Mouse (Mus musculus): ENCODE data around the gene Clec11a. TPM values are rescaled to one million over a fixed set of nuclear protein-coding genes. Genes with fewer than 3 reads are reported as not detected.
A peak's percentile ranks its signal among the peaks of the same experiment; 100 is the strongest.

Gene Clec11a
- polyA plus RNA-seq, 1 experiment from 2014 or later: 3.5 TPM

GRCm38 (mm10) chr7:44343459-44344015 is 36.8 kb upstream of the Clec11a start:
- H3K36me3 ChIP-seq (ENCODE audit: control insufficient read depth, insufficient read depth): peaks cover 8% of the 10 kb centered on the region; the same call in 1 of the 2 replicates
- no peak overlapping the region for H3K4me2 ChIP-seq (ENCODE audit: low read length)

GRCm38 (mm10) chr7:44341714-44342113 is 35.0 kb upstream of the Clec11a start:
- Histone ChIP-seq H3K4me1 (replicated peaks; ENCODE audit: control insufficient read depth, insufficient read depth, low read length) (peaks cover 11% of the 10 kb centered on the region), H3K9me3 (ENCODE audit: control insufficient read depth, low read length) (no peaks in the 10 kb centered on the region), H3K27me3 (replicated peaks; ENCODE audit: control insufficient read depth, insufficient read depth, low read length) (peaks cover 9% of the 10 kb centered on the region; the same call in 1 of the 2 replicates), H3K36me3 (ENCODE audit: control insufficient read depth, insufficient read depth) (peaks cover 8% of the 10 kb centered on the region; the same call in 1 of the 2 replicates), H3K27ac (ENCODE audit: low read length) (no peak overlapping the region), H3K9ac (replicated peaks; ENCODE audit: low read depth, low read length) (no peak overlapping the region), H3K4me2 (ENCODE audit: low read length) (no peak overlapping the region), H3K4me3 (replicated peaks; ENCODE audit: low read length) (no peak overlapping the region)
- ATAC-seq: no peak
- 74% methylated on average over 5 of the region's 5 CpGs for WGBS

More at GRCm38 (mm10) chr7:44343459-44344015, 36.8 kb upstream of the Clec11a start:
- Histone ChIP-seq H3K27me3 (replicated peaks; ENCODE audit: control insufficient read depth, insufficient read depth, low read length) (no peaks in the 10 kb centered on the region), H3K4me3 (replicated peaks; ENCODE audit: low read length) (no peak overlapping the region), H3K9ac (replicated peaks; ENCODE audit: low read depth, low read length) (no peak overlapping the region), H3K9me3 (ENCODE audit: control insufficient read depth, low read length) (no peaks in the 10 kb centered on the region), H3K4me1 (replicated peaks; ENCODE audit: control insufficient read depth, insufficient read depth, low read length) (no peaks in the 10 kb centered on the region), H3K27ac (ENCODE audit: low read length) (no peak overlapping the region)
- no peak for ATAC-seq
- WGBS: 31% methylated on average over 11 of the region's 11 CpGs

GRCm38 (mm10) chr7:44341119-44341518 is 34.4 kb upstream of the Clec11a start:
- Histone ChIP-seq H3K27ac (ENCODE audit: low read length) (no peak overlapping the region), H3K4me2 (ENCODE audit: low read length) (no peak overlapping the region), H3K27me3 (replicated peaks; ENCODE audit: control insufficient read depth, insufficient read depth, low read length) (peaks cover 9% of the 10 kb centered on the region; the same call in 1 of the 2 replicates), H3K4me3 (replicated peaks; ENCODE audit: low read length) (no peak overlapping the region), H3K9ac (replicated peaks; ENCODE audit: low read depth, low read length) (no peak overlapping the region), H3K4me1 (replicated peaks; ENCODE audit: control insufficient read depth, insufficient read depth, low read length) (peaks cover 16% of the 10 kb centered on the region), H3K9me3 (ENCODE audit: control insufficient read depth, low read length) (no peaks in the 10 kb centered on the region), H3K36me3 (ENCODE audit: control insufficient read depth, insufficient read depth) (peaks cover 6% of the 10 kb centered on the region; the same call in 1 of the 2 replicates)
- no peak for ATAC-seq
- WGBS: 91% methylated on average over 10 of the region's 10 CpGs

GRCm38 (mm10) chr7:44340226-44340625 is 33.5 kb upstream of the Clec11a start:
- Histone ChIP-seq H3K27ac (ENCODE audit: low read length) (no peak overlapping the region), H3K4me3 (replicated peaks; ENCODE audit: low read length) (no peak overlapping the region), H3K27me3 (replicated peaks; ENCODE audit: control insufficient read depth, insufficient read depth, low read length) (peaks cover 9% of the 10 kb centered on the region; the same call in 1 of the 2 replicates), H3K4me1 (replicated peaks; ENCODE audit: control insufficient read depth, insufficient read depth, low read length) (peaks cover 22% of the 10 kb centered on the region), H3K9me3 (ENCODE audit: control insufficient read depth, low read length) (no peaks in the 10 kb centered on the region), H3K9ac (replicated peaks; ENCODE audit: low read depth, low read length) (no peak overlapping the region), H3K4me2 (ENCODE audit: low read length) (no peak overlapping the region), H3K36me3 (ENCODE audit: control insufficient read depth, insufficient read depth) (0 out of 2 replicates have a peak, but pooled peaks cover 4% of the 10 kb centered on the region)
- WGBS: 71% methylated on average over 6 of the region's 6 CpGs
- no peak for ATAC-seq

- peaks cover 9% of the 10 kb centered on the region; the same call in 1 of the 2 replicates for H3K27me3 ChIP-seq (replicated peaks; ENCODE audit: control insufficient read depth, insufficient read depth, low read length)
- 3% methylated on average over 31 of the region's 32 CpGs for WGBS
- no peaks in the 10 kb centered on the region for H3K9me3 ChIP-seq (ENCODE audit: control insufficient read depth, low read length)
- H3K27ac ChIP-seq (ENCODE audit: low read length): peak overlapping the region; percentile 78
- H3K9ac ChIP-seq (replicated peaks; ENCODE audit: low read depth, low read length): peak overlapping the region; percentile 79
- H3K4me2 ChIP-seq (ENCODE audit: low read length): peak overlapping the region; percentile 86
- H3K4me3 ChIP-seq (replicated peaks; ENCODE audit: low read length): peak overlapping the region; percentile 60
- peaks cover 4% of the 10 kb centered on the region; the same call in 1 of the 2 replicates for H3K36me3 ChIP-seq (ENCODE audit: control insufficient read depth, insufficient read depth)
- H3K4me1 ChIP-seq (replicated peaks; ENCODE audit: control insufficient read depth, insufficient read depth, low read length): peaks cover 26% of the 10 kb centered on the region
- ATAC-seq: peak; percentile 16
These were observed 30.6 kb upstream of the Clec11a start for GRCm38 (mm10) chr7:44337121-44337849.

GRCm38 (mm10) chr7:44336046-44337021 is 29.6 kb upstream of the Clec11a start:
- Histone ChIP-seq H3K9me3 (ENCODE audit: control insufficient read depth, low read length) (no peaks in the 10 kb centered on the region), H3K4me2 (ENCODE audit: low read length) (peak overlapping the region; percentile 86), H3K27me3 (replicated peaks; ENCODE audit: control insufficient read depth, insufficient read depth, low read length) (peaks cover 9% of the 10 kb centered on the region; the same call in 1 of the 2 replicates), H3K4me3 (replicated peaks; ENCODE audit: low read length) (peak overlapping the region; percentile 60), H3K4me1 (replicated peaks; ENCODE audit: control insufficient read depth, insufficient read depth, low read length) (peaks cover 26% of the 10 kb centered on the region), H3K9ac (replicated peaks; ENCODE audit: low read depth, low read length) (peak overlapping the region; percentile 79), H3K36me3 (ENCODE audit: control insufficient read depth, insufficient read depth) (peaks cover 4% of the 10 kb centered on the region; the same call in 1 of the 2 replicates), H3K27ac (ENCODE audit: low read length) (peak overlapping the region; percentile 78)
- WGBS: 2% methylated on average over 40 of the region's 54 CpGs
- ATAC-seq: peak; percentile 79

- peak overlapping the region; percentile 79 for H3K9ac ChIP-seq (replicated peaks; ENCODE audit: low read depth, low read length)
These were observed 28.6 kb upstream of the Clec11a start for GRCm38 (mm10) chr7:44335031-44335878.

GRCm38 (mm10) chr7:44334139-44334538 is 27.4 kb upstream of the Clec11a start:
- peaks cover 26% of the 10 kb centered on the region for H3K4me1 ChIP-seq (replicated peaks; ENCODE audit: control insufficient read depth, insufficient read depth, low read length)
- 73% methylated on average over 14 of the region's 14 CpGs for WGBS
- H3K27me3 ChIP-seq (replicated peaks; ENCODE audit: control insufficient read depth, insufficient read depth, low read length): peaks cover 9% of the 10 kb centered on the region; the same call in 1 of the 2 replicates
- H3K27ac ChIP-seq (ENCODE audit: low read length): no peak overlapping the region
- H3K4me3 ChIP-seq (replicated peaks; ENCODE audit: low read length): no peak overlapping the region
- H3K9me3 ChIP-seq (ENCODE audit: control insufficient read depth, low read length): no peaks in the 10 kb centered on the region
- no peak overlapping the region for H3K4me2 ChIP-seq (ENCODE audit: low read length)
- H3K9ac ChIP-seq (replicated peaks; ENCODE audit: low read depth, low read length): no peak overlapping the region
- peaks cover 7% of the 10 kb centered on the region; the same call in 1 of the 2 replicates for H3K36me3 ChIP-seq (ENCODE audit: control insufficient read depth, insufficient read depth)
- ATAC-seq: no peak

More at GRCm38 (mm10) chr7:44335031-44335878, 28.6 kb upstream of the Clec11a start:
- Histone ChIP-seq H3K9me3 (ENCODE audit: control insufficient read depth, low read length) (no peaks in the 10 kb centered on the region), H3K4me3 (replicated peaks; ENCODE audit: low read length) (peak overlapping the region; percentile 60), H3K36me3 (ENCODE audit: control insufficient read depth, insufficient read depth) (peaks cover 4% of the 10 kb centered on the region; the same call in 1 of the 2 replicates), H3K4me1 (replicated peaks; ENCODE audit: control insufficient read depth, insufficient read depth, low read length) (peaks cover 26% of the 10 kb centered on the region), H3K27ac (ENCODE audit: low read length) (peak overlapping the region; percentile 78), H3K27me3 (replicated peaks; ENCODE audit: control insufficient read depth, insufficient read depth, low read length) (peaks cover 9% of the 10 kb centered on the region; the same call in 1 of the 2 replicates), H3K4me2 (ENCODE audit: low read length) (peak overlapping the region; percentile 86)
- 6% methylated on average over 24 of the region's 40 CpGs for WGBS
- ATAC-seq: peak; percentile 76

Measured in forebrain, embryonic 16.5 days (tissue).